Mouse (Mus musculus): ENCODE measurements around the gene Dcps. TPM values are rescaled to one million over a fixed set of nuclear protein-coding genes. Genes with fewer than 3 reads are reported as not detected.

The Dcps gene
- polyA plus RNA-seq (2014; fragmentation: Nextera tagmentation; extraction: Ambion mirVana): 93.1 and 99.9 TPM in 2 replicates

- Histone ChIP-seq H3K9me3 (ENCODE audit: control insufficient read depth, low read length) (no peaks in the 10 kb centered on the region), H3K27ac (ENCODE audit: low read depth, low read length) (peak within 1 kb of the TSS; percentile 85), H3K9ac (ENCODE audit: low read depth, low read length) (peak within 1 kb of the TSS; percentile 66), H3K4me3 (ENCODE audit: low read length) (peak within 1 kb of the TSS; percentile 69), H3K36me3 (ENCODE audit: control insufficient read depth, insufficient read depth, low read length) (peaks cover 4% of the 10 kb centered on the region), H3K4me1 (ENCODE audit: control insufficient read depth, insufficient read depth, low read length) (peaks cover 7% of the 10 kb centered on the region; the same call in 1 of the 2 replicates), H3K4me2 (replicated peaks; ENCODE audit: low read depth, low read length) (peak within 1 kb of the TSS; percentile 90), H3K27me3 (ENCODE audit: control insufficient read depth, insufficient read depth, low read length) (no peaks in the 10 kb centered on the region)
- peak; percentile 98 for ATAC-seq (ENCODE audit: low FRiP score, low TSS enrichment)
- WGBS: under 1% methylated on average over 38 of the region's 38 CpGs
Measured at GRCm38 (mm10) chr9:35175251-35176123, at the start of gene Dcps. Gene Dcps (minus strand): TSS chr9:35176061.

GRCm38 (mm10) chr9:35223466-35223865, 47.6 kb upstream of the Dcps start:
- H3K9me3 ChIP-seq (ENCODE audit: control insufficient read depth, low read length): no peaks in the 10 kb centered on the region
- no peaks in the 10 kb centered on the region for H3K27me3 ChIP-seq (ENCODE audit: control insufficient read depth, insufficient read depth, low read length)
- H3K9ac ChIP-seq (ENCODE audit: low read depth, low read length): no peak overlapping the region
- H3K4me1 ChIP-seq (ENCODE audit: control insufficient read depth, insufficient read depth, low read length): no peaks in the 10 kb centered on the region
- no peak overlapping the region for H3K4me2 ChIP-seq (replicated peaks; ENCODE audit: low read depth, low read length)
- no peak overlapping the region for H3K4me3 ChIP-seq (ENCODE audit: low read length)
- 95% methylated on average over 3 of the region's 3 CpGs for WGBS
- H3K36me3 ChIP-seq (ENCODE audit: control insufficient read depth, insufficient read depth, low read length): peaks cover 27% of the 10 kb centered on the region
- H3K27ac ChIP-seq (ENCODE audit: low read depth, low read length): no peak overlapping the region
- no peak for ATAC-seq (ENCODE audit: low FRiP score, low TSS enrichment)

GRCm38 (mm10) chr9:35217963-35218362, 42.1 kb upstream of the Dcps start:
- no peak overlapping the region for H3K9ac ChIP-seq (ENCODE audit: low read depth, low read length)
- WGBS: 77% methylated on average over 1 of the region's 1 CpGs

GRCm38 (mm10) chr9:35211573-35212511, 36.0 kb upstream of the Dcps start:
- H3K27ac ChIP-seq (ENCODE audit: low read depth, low read length): peak overlapping the region; percentile 7; the same call in 1 of the 2 replicates
- H3K9ac ChIP-seq (ENCODE audit: low read depth, low read length): peak overlapping the region; percentile 74
- peak overlapping the region; percentile 73 for H3K4me3 ChIP-seq (ENCODE audit: low read length)
- no peaks in the 10 kb centered on the region for H3K9me3 ChIP-seq (ENCODE audit: control insufficient read depth, low read length)
- no peak for ATAC-seq (ENCODE audit: low FRiP score, low TSS enrichment)
- H3K4me1 ChIP-seq (ENCODE audit: control insufficient read depth, insufficient read depth, low read length): peaks cover 6% of the 10 kb centered on the region
- peak overlapping the region; percentile 85 for H3K4me2 ChIP-seq (replicated peaks; ENCODE audit: low read depth, low read length)
- no peaks in the 10 kb centered on the region for H3K27me3 ChIP-seq (ENCODE audit: control insufficient read depth, insufficient read depth, low read length)
- 33% methylated on average over 26 of the region's 26 CpGs for WGBS
- H3K36me3 ChIP-seq (ENCODE audit: control insufficient read depth, insufficient read depth, low read length): peaks cover 61% of the 10 kb centered on the region

More at GRCm38 (mm10) chr9:35217963-35218362, 42.1 kb upstream of the Dcps start:
- Histone ChIP-seq H3K36me3 (ENCODE audit: control insufficient read depth, insufficient read depth, low read length) (peaks cover 72% of the 10 kb centered on the region), H3K4me1 (ENCODE audit: control insufficient read depth, insufficient read depth, low read length) (no peaks in the 10 kb centered on the region), H3K4me3 (ENCODE audit: low read length) (no peak overlapping the region), H3K27me3 (ENCODE audit: control insufficient read depth, insufficient read depth, low read length) (no peaks in the 10 kb centered on the region), H3K9me3 (ENCODE audit: control insufficient read depth, low read length) (no peaks in the 10 kb centered on the region), H3K4me2 (replicated peaks; ENCODE audit: low read depth, low read length) (no peak overlapping the region), H3K27ac (ENCODE audit: low read depth, low read length) (no peak overlapping the region)
- no peak for ATAC-seq (ENCODE audit: low FRiP score, low TSS enrichment)

GRCm38 (mm10) chr9:35210542-35211474, 34.9 kb upstream of the Dcps start, which contains the start of gene Foxred1:
Gene Foxred1 (minus strand): TSS chr9:35211055.
- Histone ChIP-seq H3K27ac (ENCODE audit: low read depth, low read length) (peak within 1 kb of the TSS; percentile 80), H3K4me3 (ENCODE audit: low read length) (peak within 1 kb of the TSS; percentile 73), H3K36me3 (ENCODE audit: control insufficient read depth, insufficient read depth, low read length) (peaks cover 64% of the 10 kb centered on the region), H3K4me2 (replicated peaks; ENCODE audit: low read depth, low read length) (peak within 1 kb of the TSS; percentile 88), H3K4me1 (ENCODE audit: control insufficient read depth, insufficient read depth, low read length) (peaks cover 6% of the 10 kb centered on the region), H3K9me3 (ENCODE audit: control insufficient read depth, low read length) (no peaks in the 10 kb centered on the region), H3K9ac (ENCODE audit: low read depth, low read length) (peak within 1 kb of the TSS; percentile 74), H3K27me3 (ENCODE audit: control insufficient read depth, insufficient read depth, low read length) (no peaks in the 10 kb centered on the region)
- ATAC-seq (ENCODE audit: low FRiP score, low TSS enrichment): peak; percentile 100
- WGBS: 1% methylated on average over 72 of the region's 72 CpGs

- Histone ChIP-seq H3K27me3 (ENCODE audit: control insufficient read depth, insufficient read depth, low read length) (no peaks in the 10 kb centered on the region), H3K4me1 (ENCODE audit: control insufficient read depth, insufficient read depth, low read length) (peaks cover 6% of the 10 kb centered on the region), H3K27ac (ENCODE audit: low read depth, low read length) (no peak overlapping the region), H3K4me2 (replicated peaks; ENCODE audit: low read depth, low read length) (no peak overlapping the region), H3K4me3 (ENCODE audit: low read length) (no peak overlapping the region), H3K9ac (ENCODE audit: low read depth, low read length) (no peak overlapping the region), H3K36me3 (ENCODE audit: control insufficient read depth, insufficient read depth, low read length) (peaks cover 47% of the 10 kb centered on the region), H3K9me3 (ENCODE audit: control insufficient read depth, low read length) (no peaks in the 10 kb centered on the region)
- no peak for ATAC-seq (ENCODE audit: low FRiP score, low TSS enrichment)
- WGBS: 93% methylated on average over 2 of the region's 2 CpGs
Measured at GRCm38 (mm10) chr9:35204421-35204820, 28.6 kb upstream of the Dcps start.

- ATAC-seq (ENCODE audit: low FRiP score, low TSS enrichment): no peak
Measured at GRCm38 (mm10) chr9:35203536-35203935, 27.7 kb upstream of the Dcps start.

GRCm38 (mm10) chr9:35200529-35201060, 24.7 kb upstream of the Dcps start:
- ATAC-seq (ENCODE audit: low FRiP score, low TSS enrichment): no peak
- no peaks in the 10 kb centered on the region for H3K27me3 ChIP-seq (ENCODE audit: control insufficient read depth, insufficient read depth, low read length)
- peak overlapping the region; percentile 62 for H3K4me3 ChIP-seq (ENCODE audit: low read length)
- no peak overlapping the region for H3K9ac ChIP-seq (ENCODE audit: low read depth, low read length)
- H3K9me3 ChIP-seq (ENCODE audit: control insufficient read depth, low read length): no peaks in the 10 kb centered on the region
- H3K36me3 ChIP-seq (ENCODE audit: control insufficient read depth, insufficient read depth, low read length): peaks cover 14% of the 10 kb centered on the region
- 48% methylated on average over 9 of the region's 9 CpGs for WGBS
- no peak overlapping the region for H3K27ac ChIP-seq (ENCODE audit: low read depth, low read length)
- peaks cover 8% of the 10 kb centered on the region for H3K4me1 ChIP-seq (ENCODE audit: control insufficient read depth, insufficient read depth, low read length)
- peak overlapping the region; percentile 81 for H3K4me2 ChIP-seq (replicated peaks; ENCODE audit: low read depth, low read length)

More at GRCm38 (mm10) chr9:35203536-35203935, 27.7 kb upstream of the Dcps start:
- Histone ChIP-seq H3K27me3 (ENCODE audit: control insufficient read depth, insufficient read depth, low read length) (no peaks in the 10 kb centered on the region), H3K36me3 (ENCODE audit: control insufficient read depth, insufficient read depth, low read length) (peaks cover 41% of the 10 kb centered on the region), H3K4me3 (ENCODE audit: low read length) (no peak overlapping the region), H3K9me3 (ENCODE audit: control insufficient read depth, low read length) (no peaks in the 10 kb centered on the region), H3K4me1 (ENCODE audit: control insufficient read depth, insufficient read depth, low read length) (peaks cover 8% of the 10 kb centered on the region), H3K9ac (ENCODE audit: low read depth, low read length) (no peak overlapping the region), H3K27ac (ENCODE audit: low read depth, low read length) (no peak overlapping the region), H3K4me2 (replicated peaks; ENCODE audit: low read depth, low read length) (no peak overlapping the region)
- 58% methylated on average over 3 of the region's 3 CpGs for WGBS

All from kidney, embryonic 14.5 days (tissue).